1 mouse cellular context compared by ENCODE assay signal in genomic region chr11:104550406-104550974, GRCm38 (mm10).
TF ChIP-seq lines count a peak whose summit lies in the region.

Gene Cdc27 (minus strand): TSS chr11:104550620.
Gene Myl4 (plus strand): TSS chr11:104550663.

TF ChIP-seq in CH12.LX, 34 proteins besides CTCF, POLR2A, EP300 and RAD21 (continued from another document):
- TF ChIP-seq E2F4 (IDR thresholded peaks at IDR 0.05; ENCODE audit: insufficient replicate concordance, low read depth, low read length) (no peak), CHD1 (IDR thresholded peaks at IDR 0.05; ENCODE audit: low read depth, low read length) (no peak; the same call in 1 of the 2 replicates), ZMIZ1 (IDR thresholded peaks at IDR 0.05; ENCODE audit: low read depth, low read length) (peak; percentile 8; the same call in 1 of the 2 replicates), HCFC1 (IDR thresholded peaks at IDR 0.05; ENCODE audit: low read depth, low read length) (peak; percentile 53; the same call in 1 of the 2 replicates), SMC3 (IDR thresholded peaks at IDR 0.05; ENCODE audit: low read depth, low read length) (no peak), TBP (conservative IDR thresholded peaks at IDR 0.05; ENCODE audit: low read depth, low read length) (peak; percentile 85; the same call in 1 of the 2 replicates)
TF ChIP-seq in CH12.LX: peak in this region for 15.
